Mouse (Mus musculus) hindbrain, postnatal 0 days (tissue): ENCODE results near the gene Gm9. TPM values are rescaled to one million over a fixed set of nuclear protein-coding genes. Genes with fewer than 3 reads are reported as not detected.
"Not testable (repeated sequence)": the region's sequence is repeated elsewhere in the genome, so short reads cannot be mapped to it uniquely, and the experiment has no call there.

Experiments
- ATAC-seq: fragments of 200-750 bp; cut with Nextera tagmentation; 2 replicates; pipeline ENCODE4 v1.8.0; 2017; ENCODE audit warnings: mild to moderate bottlenecking, moderate TSS enrichment, moderate library complexity
- DNase-seq: peaks from one replicate; pipeline ENCODE4 v3.0.0-alpha.2; 2015; ENCODE audit warnings: low spot score
- H3K27ac ChIP-seq: fragments of 300-500 bp; sonication (generic); 2 replicates; pipeline ENCODE4 v1.5.1; 2014; ENCODE audit warnings: mild to moderate bottlenecking
- H3K27me3 ChIP-seq: fragments of 300-500 bp; sonication (generic); 2 replicates; pipeline ENCODE4 v1.6.1; 2014; ENCODE audit warnings: low read length, mixed read lengths; ENCODE audit not compliant: insufficient read depth
- H3K36me3 ChIP-seq: fragments of 300-500 bp; sonication (generic); 2 replicates; pipeline ENCODE4 v1.6.1; 2014; ENCODE audit warnings: low read length, mixed read lengths; ENCODE audit not compliant: insufficient read depth
- H3K4me1 ChIP-seq: fragments of 300-500 bp; sonication (generic); 2 replicates; pipeline ENCODE4 v1.6.1; 2014; ENCODE audit warnings: antibody characterized with exemption, low read length, mixed read lengths; ENCODE audit not compliant: insufficient read depth
- H3K4me2 ChIP-seq: fragments of 300-500 bp; sonication (generic); 2 replicates; pipeline ENCODE4 v1.6.1; 2014; ENCODE audit warnings: low read depth, mild to moderate bottlenecking, low read length, moderate library complexity, mixed read lengths
- H3K4me3 ChIP-seq: fragments of 300-500 bp; sonication (generic); 2 replicates; pipeline ENCODE4 v1.5.1; 2014; ENCODE audit warnings: low read length
- H3K9ac ChIP-seq: fragments of 300-500 bp; sonication (generic); replicated peaks from 2 replicates; pipeline ENCODE4 v1.6.1; 2014; ENCODE audit warnings: mild to moderate bottlenecking, low read length, moderate library complexity, mixed read lengths
- H3K9me3 ChIP-seq: fragments of 300-500 bp; sonication (generic); 2 replicates; pipeline ENCODE4 v1.6.1; 2016; ENCODE audit warnings: low read length, mixed read lengths
- CTCF ChIP-seq: IDR thresholded peaks from 2 replicates; pipeline ENCODE4 v1.5.1; 2016; ENCODE audit warnings: antibody characterized with exemption, control low read depth, low read depth
- WGBS: fragments of 180-500 bp; shearing (Covaris S2); extraction: QIAGEN DNeasy Blood & Tissue Kit; methylation state at CpG from one replicate; pipeline ENCODE4 v1.1.7; 2014; 5-methylcytosine and 5-hydroxymethylcytosine counted together
- polyA plus RNA-seq: library from polyadenylated mRNA; unstranded; fragments of >200 nt; fragmentation: Nextera tagmentation; extraction: Ambion mirVana; gene quantifications from 2 replicates; pipeline ENCODE4 v1.2.1, GENCODE M21; 2015
- total RNA-seq: library from RNA; depleted of rRNA; stranded (reverse); fragments of >200 nt; gene quantifications from 2 replicates; pipeline ENCODE4 v1.2.3, GENCODE M21; 2014; rRNA removed

Gm9 gene
- total RNA-seq (not detected in 2 replicates), polyA plus RNA-seq (not detected in 2 replicates)

DNA sequence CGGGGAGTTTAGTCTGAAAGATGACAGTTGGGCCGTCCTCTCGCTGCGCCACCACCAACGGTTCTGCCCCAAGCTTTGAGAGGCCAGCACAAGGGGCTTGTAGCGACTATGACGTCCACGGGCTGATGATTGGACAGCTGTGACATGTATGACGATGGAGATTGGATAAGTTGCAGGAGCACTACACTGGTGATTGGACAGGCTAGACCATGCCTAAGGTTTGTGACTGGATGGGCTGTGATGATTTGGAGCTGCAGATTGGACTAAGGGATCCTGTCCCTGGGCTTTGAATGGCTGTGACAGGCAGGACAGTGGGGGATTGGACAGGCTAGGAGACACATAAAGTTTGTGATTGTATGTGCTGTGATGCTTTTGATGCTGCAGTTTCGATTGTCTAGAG lies at the start of gene Gm9:
TSS of gene Gm9 (minus strand) at position 101 of the 400 bp plus-strand sequence.
- H3K4me3 ChIP-seq = no peak within 1 kb of the TSS
- H3K27ac ChIP-seq = no peak within 1 kb of the TSS
- H3K27me3 ChIP-seq = no peaks in the 10 kb centered on the region
- no peak for TF ChIP-seq CTCF
- H3K4me1 ChIP-seq = no peaks in the 10 kb centered on the region
- DNase-seq = no peak
- H3K4me2 ChIP-seq = no peak within 1 kb of the TSS
- 87% methylated on average over 10 of the region's 10 CpGs for WGBS
- H3K9me3 ChIP-seq = no peaks in the 10 kb centered on the region
- no peaks in the 10 kb centered on the region for H3K36me3 ChIP-seq
- no peak for ATAC-seq
- no peak within 1 kb of the TSS for H3K9ac ChIP-seq

GRCm38 (mm10) chrX:37249619-37250018 lies 38.8 kb upstream of the Gm9 start, which contains the start of gene Rhox3a:
Gene Rhox3a (plus strand): TSS chrX:37249919.
- not testable (repeated sequence) for H3K27me3 ChIP-seq, H3K4me3 ChIP-seq, DNase-seq, H3K36me3 ChIP-seq, H3K9me3 ChIP-seq, H3K4me2 ChIP-seq, H3K27ac ChIP-seq, H3K4me1 ChIP-seq, ATAC-seq, H3K9ac ChIP-seq
- WGBS = 75% methylated on average over 1 of the region's 3 CpGs

- not testable (repeated sequence) for H3K27me3 ChIP-seq, H3K4me3 ChIP-seq, H3K4me2 ChIP-seq, DNase-seq, ATAC-seq, H3K4me1 ChIP-seq, H3K27ac ChIP-seq, H3K9ac ChIP-seq, H3K9me3 ChIP-seq, H3K36me3 ChIP-seq
- no CpG with 5 or more reads among the region's 9 CpGs for WGBS
Measured at GRCm38 (mm10) chrX:37244676-37245075, 33.8 kb upstream of the Gm9 start, which contains the start of gene Rhox2a. Gene Rhox2a (plus strand): TSS chrX:37244976.

GRCm38 (mm10) chrX:37222158-37222557 lies 11.3 kb upstream of the Gm9 start, which contains the start of gene Rhox1:
Gene Rhox1 (minus strand): TSS chrX:37222258.
- WGBS = 81% methylated on average over 1 of the region's 1 CpGs
- H3K4me3 ChIP-seq, H3K4me1 ChIP-seq, ATAC-seq, DNase-seq, H3K4me2 ChIP-seq, H3K27ac ChIP-seq, H3K9ac ChIP-seq, H3K27me3 ChIP-seq, H3K9me3 ChIP-seq, H3K36me3 ChIP-seq: not testable (repeated sequence)

GRCm38 (mm10) chrX:37198676-37199075 lies 12.2 kb downstream of the Gm9 start:
- Histone ChIP-seq H3K9ac (no peak overlapping the region), H3K4me1 (no peaks in the 10 kb centered on the region), H3K36me3 (no peaks in the 10 kb centered on the region), H3K27ac (no peak overlapping the region), H3K9me3 (no peaks in the 10 kb centered on the region), H3K27me3 (no peaks in the 10 kb centered on the region), H3K4me2 (no peak overlapping the region), H3K4me3 (no peak overlapping the region)
- no peak for ATAC-seq
- 54% methylated on average over 8 of the region's 8 CpGs for WGBS
- TF ChIP-seq CTCF = no peak
- DNase-seq = no peak

- WGBS = 35% methylated on average over 28 of the region's 28 CpGs
- Histone ChIP-seq H3K4me2 (peak overlapping the region; percentile 59), H3K9me3 (no peaks in the 10 kb centered on the region)
Measured at GRCm38 (mm10) chrX:37191744-37192379, 19.0 kb downstream of the Gm9 start.

GRCm38 (mm10) chrX:37191105-37191743 lies 19.6 kb downstream of the Gm9 start, which contains the start of the genes Ndufa1 and Rnf113a1:
Gene Ndufa1 (minus strand): TSS chrX:37191163.
Gene Rnf113a1 (plus strand): TSS chrX:37191245.
- TF ChIP-seq CTCF = no peak
- H3K27ac ChIP-seq = peak within 1 kb of the TSS; percentile 75
- no peaks in the 10 kb centered on the region for H3K4me1 ChIP-seq
- peak within 1 kb of the TSS; percentile 37 for H3K9ac ChIP-seq
- no peaks in the 10 kb centered on the region for H3K36me3 ChIP-seq
- no peaks in the 10 kb centered on the region for H3K9me3 ChIP-seq
- DNase-seq = peak; percentile 86
- no peaks in the 10 kb centered on the region for H3K27me3 ChIP-seq
- peak; percentile 94 for ATAC-seq
- peak within 1 kb of the TSS; percentile 39 for H3K4me3 ChIP-seq
- peak within 1 kb of the TSS; percentile 59 for H3K4me2 ChIP-seq
- 27% methylated on average over 63 of the region's 63 CpGs for WGBS

More at GRCm38 (mm10) chrX:37191744-37192379, 19.0 kb downstream of the Gm9 start:
- DNase-seq (peak; percentile 23), ATAC-seq (peak; percentile 41)
- Histone ChIP-seq H3K9ac (peak overlapping the region; percentile 37), H3K4me3 (peak overlapping the region; percentile 39), H3K36me3 (no peaks in the 10 kb centered on the region), H3K4me1 (no peaks in the 10 kb centered on the region), H3K27me3 (no peaks in the 10 kb centered on the region), H3K27ac (peak overlapping the region; percentile 75)
- TF ChIP-seq CTCF = no peak
